Comparison of ENCODE assay signal across 17 mouse cellular contexts in genomic region chr19:10046346-10046745, GRCm38 (mm10). TPM values are rescaled to one million over a fixed set of nuclear protein-coding genes. Genes with fewer than 3 reads are reported as not detected.
DNase-seq lines count a peak whose midpoint lies in the region; ATAC-seq and TF ChIP-seq lines count a peak whose summit lies in the region.
"Had no signal": no experiment of that assay in that cellular context is flagged by ENCODE, and none has a peak within 500 bp of the region (broad histone marks: within the 10 kb centered on the region; RNA-seq: fewer than 3 reads in every experiment).

No protein-coding gene starts in this region.

- no peaks in the 10 kb centered on the region for H3K9me3 ChIP-seq in kidney, embryonic 16.5 days (ENCODE audit: low read length)
- H3K9me3 ChIP-seq: embryonic facial prominence, embryonic 15.5 days; limb, embryonic 15.5 days; midbrain, embryonic 10.5 days had no signal

- no peak for TF ChIP-seq POLR2A in spleen, adult 2 months (IDR thresholded peaks at IDR 0.05; ENCODE audit: low read depth, low read length)

- no peak for TF ChIP-seq CTCF in spleen, adult 2 months (IDR thresholded peaks at IDR 0.05; ENCODE audit: extremely low read depth, insufficient read depth, insufficient read length, insufficient replicate concordance)

- no peaks in the 10 kb centered on the region for H3K27me3 ChIP-seq in kidney, embryonic 16.5 days (ENCODE audit: insufficient read depth, low read length)
- peaks cover 6% of the 10 kb centered on the region; the same call in 1 of the 2 replicates for H3K27me3 ChIP-seq in spleen, adult 2 months (ENCODE audit: control insufficient read depth, insufficient read depth, low read length)
- H3K27me3 ChIP-seq: embryonic facial prominence, embryonic 15.5 days; limb, embryonic 15.5 days had no signal

- no peak for ATAC-seq in kidney, embryonic 16.5 days (ENCODE audit: low FRiP score, low TSS enrichment)
- ATAC-seq: forebrain, embryonic 16.5 days; hindbrain, embryonic 16.5 days had no signal

- peaks cover 29% of the 10 kb centered on the region for H3K4me1 ChIP-seq in kidney, embryonic 16.5 days (ENCODE audit: insufficient read depth, low read length)
- H3K4me1 ChIP-seq in spleen, adult 2 months (ENCODE audit: control insufficient read depth, insufficient read depth, insufficient read length), result peaks cover 22% of the 10 kb centered on the region

- no peak overlapping the region for H3K4me3 ChIP-seq in kidney, embryonic 16.5 days (ENCODE audit: low read length)
- H3K4me3 ChIP-seq in spleen, adult 2 months (ENCODE audit: extremely low read depth, insufficient read depth, insufficient read length), result no peak overlapping the region
- H3K4me3 ChIP-seq: embryonic facial prominence, embryonic 15.5 days; layer of hippocampus, adult 2 months; limb, embryonic 15.5 days; midbrain, embryonic 10.5 days had no signal

- H3K9ac ChIP-seq in kidney, embryonic 16.5 days (replicated peaks; ENCODE audit: low read length), result no peak overlapping the region
- H3K9ac ChIP-seq: embryonic facial prominence, embryonic 15.5 days; limb, embryonic 15.5 days had no signal

- H3K4me2 ChIP-seq in kidney, embryonic 16.5 days (replicated peaks; ENCODE audit: low read depth, low read length), result no peak overlapping the region
- H3K4me2 ChIP-seq: embryonic facial prominence, embryonic 15.5 days; limb, embryonic 15.5 days had no signal

- no peak overlapping the region for H3K27ac ChIP-seq in kidney, embryonic 16.5 days (ENCODE audit: low read length)
- 0 out of 2 replicates have a peak overlapping the region, but pooled peaks have one; percentile 13 for H3K27ac ChIP-seq in spleen, adult 2 months (ENCODE audit: insufficient read depth, low read length)
- H3K27ac ChIP-seq: embryonic facial prominence, embryonic 15.5 days; layer of hippocampus, adult 2 months; limb, embryonic 15.5 days; midbrain, embryonic 10.5 days had no signal

- no peaks in the 10 kb centered on the region for H3K36me3 ChIP-seq in kidney, embryonic 16.5 days (ENCODE audit: insufficient read depth, low read length)
- no peaks in the 10 kb centered on the region for H3K36me3 ChIP-seq in spleen, adult 2 months (ENCODE audit: control insufficient read depth, insufficient read depth, low read length)
- H3K36me3 ChIP-seq: embryonic facial prominence, embryonic 15.5 days; limb, embryonic 15.5 days; midbrain, embryonic 10.5 days had no signal

- 49% methylated on average over 4 of the region's 4 CpGs for WGBS in kidney, embryonic 16.5 days
- WGBS in spleen, adult 2 months, result 69% methylated on average over 4 of the region's 4 CpGs

- peak; percentile 65 for DNase-seq in kidney, adult 18-20 months
- DNase-seq in spleen, adult 2 months (ENCODE audit: low read depth in 1 of 2, low spot score in 2 of 2), result no peak
- no peak for DNase-seq in spleen, adult 12 weeks (ENCODE audit: low spot score)
- peak; percentile 86 for DNase-seq in kidney, adult 9 months
- DNase-seq in neural tube, embryonic 10.5 days (ENCODE audit: extremely low spot score, low spot score), result no peak
- no peak for DNase-seq in adrenal gland, adult 8-10 months
- DNase-seq: adrenal gland, adult 2 months; right cerebral cortex, postnatal 25 days; thymus, postnatal 36 days had no signal

RNA-seq across cellular contexts. Expression of gene Fads3, which starts 5.0 kb away (rescaled TPM):
- 30.1 and 36.5 TPM in 2 replicates for polyA plus RNA-seq in kidney, embryonic 16.5 days (2015; fragmentation: Nextera tagmentation; extraction: Ambion mirVana)
- polyA plus RNA-seq in spleen, adult 2 months (2012; rRNA removed), result 22.0 and 24.3 TPM in 2 replicates
- 10 to 100 TPM in 3 of 4 experiments, 1 to 10 TPM in 1; 9.9 to 55.1 (median 22.0) TPM for total RNA-seq in adrenal gland, adult 8-10 months (2022)

RNA-seq across cellular contexts. Expression of gene Rab3il1, which starts 44.9 kb away (rescaled TPM):
- polyA plus RNA-seq in kidney, embryonic 16.5 days (2015; fragmentation: Nextera tagmentation; extraction: Ambion mirVana), result 32.0 and 34.6 TPM in 2 replicates
- polyA plus RNA-seq in spleen, adult 2 months (2012; rRNA removed), result 73.5 and 77.8 TPM in 2 replicates
- 10 to 100 TPM in 2 of 4 experiments, 1 to 10 TPM in 2; 6.5 to 13.3 (median 9.5) TPM for total RNA-seq in adrenal gland, adult 8-10 months (2022)

RNA-seq across cellular contexts. Expression of gene Best1, which starts 44.9 kb away (rescaled TPM):
- polyA plus RNA-seq in kidney, embryonic 16.5 days (2015; fragmentation: Nextera tagmentation; extraction: Ambion mirVana), result 1.4 and 1.9 TPM in 2 replicates
- 0.14 and 0.20 TPM in 2 replicates for polyA plus RNA-seq in spleen, adult 2 months (2012; rRNA removed)
- 1 to 10 TPM in 1 of 4 experiments, under 1 TPM in 3; 0.15 to 1.0 (median 0.44) TPM for total RNA-seq in adrenal gland, adult 8-10 months (2022)
- total RNA-seq: common myeloid progenitor, adult 5-6 weeks had no signal

RNA-seq across cellular contexts. Expression of gene Fads2, which starts 55.2 kb away (rescaled TPM):
- 76.1 and 85.9 TPM in 2 replicates for polyA plus RNA-seq in kidney, embryonic 16.5 days (2015; fragmentation: Nextera tagmentation; extraction: Ambion mirVana)
- 9.6 and 12.2 TPM in 2 replicates for polyA plus RNA-seq in spleen, adult 2 months (2012; rRNA removed)
- 1,000 to 10,000 TPM; 1,620 to 2,476 (median 1,986) TPM for total RNA-seq in adrenal gland, adult 8-10 months (2022)

Comparison
In these comparisons a context has a peak if more than half of its experiments do, and no peak if none do; other contexts are left out.
1. DNase-seq: peak in kidney, adult 18-20 months (single experiment) and kidney, adult 9 months (single experiment); none in spleen, adult 2 months (0 of 2), spleen, adult 12 weeks (single experiment), neural tube, embryonic 10.5 days (single experiment) and adrenal gland, adult 8-10 months (single experiment).